In genomic region chr2:156408168-156408567, GRCm38 (mm10) we compare ENCODE assay signal across 11 mouse cellular contexts. TPM values are rescaled to one million over a fixed set of nuclear protein-coding genes. Genes with fewer than 3 reads are reported as not detected.
DNase-seq lines count a peak whose midpoint lies in the region; ATAC-seq lines count a peak whose summit lies in the region.
"Had no signal": no experiment of that assay in that cellular context is flagged by ENCODE, and none has a peak within 500 bp of the region (broad histone marks: within the 10 kb centered on the region; RNA-seq: fewer than 3 reads in every experiment).

No protein-coding gene starts in this region.

- peaks cover 13% of the 10 kb centered on the region for H3K4me1 ChIP-seq in heart, embryonic 10.5 days
- peaks cover 6% of the 10 kb centered on the region; the same call in 1 of the 2 replicates for H3K4me1 ChIP-seq in heart, embryonic 12.5 days (replicated peaks)
- H3K4me1 ChIP-seq in embryonic facial prominence, embryonic 13.5 days: peaks cover 23% of the 10 kb centered on the region
- no peaks in the 10 kb centered on the region for H3K4me1 ChIP-seq in liver, embryonic 12.5 days

- no peak for ATAC-seq in heart, embryonic 12.5 days (ENCODE audit: insufficient number of reproducible peaks, low FRiP score)
- ATAC-seq in embryonic facial prominence, embryonic 13.5 days (ENCODE audit: insufficient number of reproducible peaks, insufficient read depth, low FRiP score, low TSS enrichment, low read depth): no peak
- no peak for ATAC-seq in liver, embryonic 12.5 days
- ATAC-seq: Patski had no signal

- no peak for DNase-seq in heart, embryonic 10.5 days (ENCODE audit: low spot score)
- DNase-seq in left cerebral cortex, adult 9 months (ENCODE audit: low spot score in 2 of 2): peak; percentile 54 to 65
- DNase-seq in right cerebral cortex, adult 18-20 months: peak; percentile 72
- no peak for DNase-seq in liver
- no peak for DNase-seq in heart, postnatal 36 days
- DNase-seq: B cell, adult 2 months; gastrocnemius, postnatal 25 days had no signal

- no peak overlapping the region for H3K9ac ChIP-seq in heart, embryonic 12.5 days
- 0 out of 2 replicates have a peak overlapping the region, but pooled peaks have one; percentile 6 for H3K9ac ChIP-seq in embryonic facial prominence, embryonic 13.5 days
- H3K9ac ChIP-seq in liver, embryonic 12.5 days: no peak overlapping the region

- no peak overlapping the region for H3K4me3 ChIP-seq in heart, embryonic 10.5 days
- no peak overlapping the region for H3K4me3 ChIP-seq in heart, embryonic 12.5 days
- no peak overlapping the region for H3K4me3 ChIP-seq in embryonic facial prominence, embryonic 13.5 days
- H3K4me3 ChIP-seq in liver, embryonic 12.5 days: no peak overlapping the region

- intact Hi-C loops in heart, postnatal 36 days (cut with DNase I): no loop called here

- H3K36me3 ChIP-seq in heart, embryonic 10.5 days: no peaks in the 10 kb centered on the region
- H3K36me3 ChIP-seq in heart, embryonic 12.5 days: no peaks in the 10 kb centered on the region
- H3K36me3 ChIP-seq in embryonic facial prominence, embryonic 13.5 days: no peaks in the 10 kb centered on the region
- H3K36me3 ChIP-seq in liver, embryonic 12.5 days: no peaks in the 10 kb centered on the region

- no peak overlapping the region for H3K4me2 ChIP-seq in heart, embryonic 12.5 days
- no peak overlapping the region for H3K4me2 ChIP-seq in embryonic facial prominence, embryonic 13.5 days
- no peak overlapping the region for H3K4me2 ChIP-seq in liver, embryonic 12.5 days

- H3K9me3 ChIP-seq in heart, embryonic 10.5 days: no peaks in the 10 kb centered on the region
- H3K9me3 ChIP-seq in heart, embryonic 12.5 days (replicated peaks): no peaks in the 10 kb centered on the region
- H3K9me3 ChIP-seq in embryonic facial prominence, embryonic 13.5 days: no peaks in the 10 kb centered on the region
- H3K9me3 ChIP-seq in liver, embryonic 12.5 days (replicated peaks): no peaks in the 10 kb centered on the region

- WGBS in heart, embryonic 10.5 days: 47% methylated on average over 8 of the region's 8 CpGs
- 44% methylated on average over 8 of the region's 8 CpGs for WGBS in heart, embryonic 12.5 days
- WGBS in embryonic facial prominence, embryonic 13.5 days: 33% methylated on average over 8 of the region's 8 CpGs
- WGBS in liver, embryonic 12.5 days (ENCODE audit: insufficient replicate concordance): 55% methylated on average over 8 of the region's 8 CpGs

- H3K27ac ChIP-seq in heart, embryonic 10.5 days: 0 out of 2 replicates have a peak overlapping the region, but pooled peaks have one; percentile 4
- no peak overlapping the region for H3K27ac ChIP-seq in heart, embryonic 12.5 days (ENCODE audit: poor library complexity, severe bottlenecking)
- H3K27ac ChIP-seq in embryonic facial prominence, embryonic 13.5 days: no peak overlapping the region; the same call in 1 of the 2 replicates
- no peak overlapping the region for H3K27ac ChIP-seq in liver, embryonic 12.5 days

- 0 out of 2 replicates have a peak, but pooled peaks cover 4% of the 10 kb centered on the region for H3K27me3 ChIP-seq in heart, embryonic 10.5 days (ENCODE audit: insufficient read depth, poor library complexity, severe bottlenecking)
- H3K27me3 ChIP-seq in heart, embryonic 12.5 days (replicated peaks): no peaks in the 10 kb centered on the region
- no peaks in the 10 kb centered on the region for H3K27me3 ChIP-seq in embryonic facial prominence, embryonic 13.5 days
- H3K27me3 ChIP-seq in liver, embryonic 12.5 days (replicated peaks): peaks cover 14% of the 10 kb centered on the region
- H3K27me3 ChIP-seq: Patski had no signal

RNA-seq across cellular contexts. Expression of gene Epb41l1, which starts 12.5 kb away (rescaled TPM):
- 0.97 and 1.5 TPM in 2 replicates for polyA plus RNA-seq in heart, embryonic 10.5 days (2016; fragmentation: Nextera tagmentation; extraction: Ambion mirVana)
- 1.2 and 1.4 TPM in 2 replicates for polyA plus RNA-seq in heart, embryonic 12.5 days (2016; fragmentation: Nextera tagmentation; extraction: Ambion mirVana)
- 4.4 and 4.5 TPM in 2 replicates for polyA plus RNA-seq in embryonic facial prominence, embryonic 13.5 days (2015; fragmentation: Nextera tagmentation; extraction: Ambion mirVana)
- 1 to 10 TPM; 6.3 to 9.1 TPM for total RNA-seq in heart, postnatal 36 days (2021)
- 0.75 and 1.0 TPM in 2 replicates for polyA plus RNA-seq in liver, embryonic 12.5 days (2016; fragmentation: Nextera tagmentation; extraction: Ambion mirVana)

Comparison
In these comparisons a context has a peak if more than half of its experiments do, and no peak if none do; other contexts are left out.
1. DNase-seq: peak in left cerebral cortex, adult 9 months (2 of 2) and right cerebral cortex, adult 18-20 months (single experiment); none in heart, embryonic 10.5 days (single experiment), liver (single experiment) and heart, postnatal 36 days (0 of 2).